Mouse (Mus musculus): ENCODE data around the gene Evl.

DNA sequence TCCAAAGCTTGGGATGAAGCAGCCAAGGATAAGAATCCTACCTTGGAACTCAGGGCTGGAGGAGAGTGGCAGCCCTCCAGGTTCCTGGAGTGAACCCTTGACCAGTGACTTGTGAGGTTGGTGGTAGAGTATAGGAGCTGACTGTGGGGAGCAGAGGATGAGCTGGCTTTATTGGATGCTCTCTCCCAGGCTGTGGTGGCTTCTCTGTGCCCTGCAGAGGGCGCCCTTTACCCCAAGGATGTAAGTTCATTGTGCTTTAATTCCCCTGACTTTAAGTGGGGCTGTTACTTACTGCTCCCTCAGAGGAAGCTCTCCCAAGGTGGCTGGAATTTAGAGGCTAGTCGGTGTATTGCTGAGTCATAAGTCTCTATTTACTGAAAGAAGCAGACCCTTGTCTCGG is 58.6 kb downstream of the Evl start:
- no peak for TF ChIP-seq HCFC1 (IDR thresholded peaks at IDR 0.05; ENCODE audit: borderline replicate concordance, insufficient read depth, low read length)
- TF ChIP-seq ZC3H11A (IDR thresholded peaks at IDR 0.05; ENCODE audit: borderline replicate concordance, low read depth, low read length): no peak; the same call in 1 of the 2 replicates
- no peak for TF ChIP-seq ZNF384 (IDR thresholded peaks at IDR 0.05; ENCODE audit: low read depth, low read length)
